Mouse (Mus musculus) hindbrain, embryonic 10.5 days (tissue): ENCODE results near the gene Sdccag8. TPM values are rescaled to one million over a fixed set of nuclear protein-coding genes. Genes with fewer than 3 reads are reported as not detected.

Source experiments
- microRNA counts: library from miRNA; unstranded; fragments of <30 nt; microRNA quantifications from one replicate; lab custom pipeline; 2017
- polyA plus RNA-seq: library from polyadenylated mRNA; unstranded; fragments of >200 nt; fragmentation: Nextera tagmentation; extraction: Ambion mirVana; gene quantifications from 2 replicates; pipeline ENCODE4 v1.2.1, GENCODE M21; 2016

Gene Sdccag8
- polyA plus RNA-seq, 1 experiment from 2014 or later: 25.3 TPM

MicroRNAs encoded within 50 kb of the gene (microRNA counts, 519-probe panel; counts per million panel counts)
- microRNA mmu-miR-350 (lab: Ali Mortazavi, UCI): 1,255 counts per million, percentile 77 among the panel's probes with 10 or more counts

Other genes with a start within 250 kb of the Sdccag8 start
- 35.5 and 42.4 TPM in 2 replicates for gene Cep170, start 593 bp upstream of the Sdccag8 start, polyA plus RNA-seq